Mouse (Mus musculus): ENCODE measurements at regions not wholly inside any gene's neighbourhood (a gene's known extent, or its start where the extent isn't known, plus 50 kb on each side); places are given as distances from the start of the nearest gene placed in this dataset.
A peak's percentile ranks its signal among the peaks of the same experiment; 100 is the strongest.

- 55% methylated on average over 1 of the region's 1 CpGs for WGBS
- H3K9ac ChIP-seq, result no peak overlapping the region
- peaks cover 18% of the 10 kb centered on the region for H3K4me1 ChIP-seq
- H3K27ac ChIP-seq, result no peak overlapping the region
- H3K9me3 ChIP-seq, result no peaks in the 10 kb centered on the region
- ATAC-seq (replicated peaks), result no peak
- no peaks in the 10 kb centered on the region for H3K36me3 ChIP-seq (replicated peaks)
- H3K27me3 ChIP-seq (replicated peaks), result no peaks in the 10 kb centered on the region; the same call in 1 of the 2 replicates
- no peak overlapping the region for H3K4me2 ChIP-seq
- H3K4me3 ChIP-seq, result no peak overlapping the region
These were observed 206.9 kb downstream of the Sox9 start for GRCm38 (mm10) chr11:112988900-112989299.

DNA sequence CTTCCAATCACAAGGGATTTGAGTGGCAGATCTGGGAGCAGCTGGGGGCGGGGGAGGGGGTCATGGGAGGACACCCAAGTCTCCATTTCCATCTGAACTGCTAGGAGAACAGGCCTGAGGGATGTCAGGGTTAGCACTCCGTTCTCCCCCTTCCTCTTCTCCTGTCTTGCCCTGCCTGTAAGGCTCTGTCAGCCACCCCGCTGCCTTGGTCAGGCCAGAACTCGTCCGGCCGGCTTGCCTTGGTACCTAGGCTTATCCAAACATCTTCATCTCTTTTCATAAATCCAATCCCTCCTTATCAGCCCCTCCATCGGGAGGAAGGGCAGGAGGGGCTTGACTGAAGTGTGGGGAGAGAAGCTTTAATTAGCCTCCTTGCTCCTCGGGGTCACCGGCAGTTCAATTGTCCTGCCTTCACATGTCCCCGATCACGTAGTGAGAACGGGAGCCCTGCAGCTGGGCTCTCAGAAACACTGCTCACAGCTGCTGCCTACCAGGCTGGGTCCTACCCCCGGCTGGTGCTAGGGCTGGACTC, 208.0 kb downstream of the Sox9 start:
- 25% methylated on average over 13 of the region's 13 CpGs for WGBS
- Histone ChIP-seq H3K4me3 (no peak overlapping the region), H3K9me3 (no peaks in the 10 kb centered on the region), H3K27me3 (replicated peaks) (no peaks in the 10 kb centered on the region; the same call in 1 of the 2 replicates), H3K4me2 (no peak overlapping the region), H3K4me1 (peaks cover 18% of the 10 kb centered on the region), H3K27ac (no peak overlapping the region), H3K9ac (no peak overlapping the region), H3K36me3 (replicated peaks) (no peaks in the 10 kb centered on the region)
- ATAC-seq (replicated peaks), result no peak

DNA sequence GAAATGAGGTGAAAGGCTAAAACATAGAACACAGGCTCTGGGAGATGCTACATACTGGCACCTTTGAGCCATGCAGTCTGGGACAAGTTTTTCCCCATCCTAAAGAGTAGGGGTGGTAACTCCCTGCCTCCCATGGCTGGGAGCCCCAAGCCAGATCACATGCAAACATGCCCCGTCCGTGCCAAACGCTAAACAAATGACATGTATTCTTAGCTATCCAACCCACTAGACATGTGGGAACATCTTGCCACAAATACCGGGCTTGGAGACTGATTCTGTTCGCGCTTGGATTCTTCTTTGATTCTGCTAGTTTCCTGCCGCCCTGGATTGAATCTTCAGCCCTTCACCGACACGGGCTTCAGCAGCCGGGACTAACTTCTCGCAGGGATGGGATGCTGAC, 208.7 kb downstream of the Sox9 start:
- Histone ChIP-seq H3K27me3 (replicated peaks) (no peaks in the 10 kb centered on the region; the same call in 1 of the 2 replicates), H3K27ac (no peak overlapping the region), H3K9ac (no peak overlapping the region), H3K4me1 (peaks cover 18% of the 10 kb centered on the region), H3K4me3 (no peak overlapping the region), H3K9me3 (no peaks in the 10 kb centered on the region), H3K36me3 (replicated peaks) (no peaks in the 10 kb centered on the region), H3K4me2 (no peak overlapping the region)
- ATAC-seq (replicated peaks), result no peak
- WGBS, result 79% methylated on average over 11 of the region's 11 CpGs

- Histone ChIP-seq H3K9me3 (no peaks in the 10 kb centered on the region), H3K9ac (no peak overlapping the region), H3K27me3 (replicated peaks) (no peaks in the 10 kb centered on the region; the same call in 1 of the 2 replicates), H3K4me3 (no peak overlapping the region), H3K27ac (no peak overlapping the region), H3K36me3 (replicated peaks) (no peaks in the 10 kb centered on the region), H3K4me1 (peaks cover 18% of the 10 kb centered on the region), H3K4me2 (no peak overlapping the region)
- 12% methylated on average over 13 of the region's 13 CpGs for WGBS
- no peak for ATAC-seq (replicated peaks)
These were observed 209.8 kb downstream of the Sox9 start for GRCm38 (mm10) chr11:112991862-112992261.

DNA sequence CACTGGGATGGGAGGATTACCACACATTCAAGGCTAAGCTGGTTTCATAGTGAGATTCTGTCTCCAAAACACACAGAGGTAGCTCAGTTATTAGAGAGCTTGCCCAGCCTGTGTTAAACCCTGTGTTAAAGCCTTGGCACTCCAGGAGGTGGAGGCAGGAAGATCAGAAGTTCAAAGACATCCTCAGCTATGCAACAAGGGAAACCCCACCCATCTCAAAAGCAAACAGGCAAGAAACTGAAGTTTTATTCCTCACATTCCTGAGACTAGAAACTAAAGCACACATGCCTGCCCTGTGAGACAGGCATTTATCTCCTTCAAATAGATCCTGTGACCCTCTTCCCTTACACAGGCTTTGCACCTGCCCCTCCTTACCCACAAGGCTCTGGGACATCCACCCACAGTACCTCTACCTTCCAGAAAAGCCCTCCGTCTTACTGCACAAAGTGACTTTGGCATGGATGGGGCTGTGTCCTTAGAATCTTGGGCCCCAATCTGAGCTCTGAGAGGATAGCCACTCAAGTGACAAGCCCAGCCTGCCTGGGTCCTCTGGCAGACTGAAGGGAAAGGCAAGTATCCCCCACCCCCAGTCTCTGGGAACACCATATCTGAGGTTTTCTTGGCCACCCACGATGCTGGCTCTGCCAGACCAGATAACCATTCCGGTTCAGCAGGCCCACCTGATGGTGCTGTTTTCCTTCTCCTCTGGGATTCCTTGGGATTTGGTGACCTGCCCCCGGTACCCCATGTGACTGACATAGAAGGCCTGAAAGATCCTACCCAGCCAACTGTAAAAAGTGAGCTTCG, 217.0 kb downstream of the Sox9 start:
- Histone ChIP-seq H3K9ac (no peak overlapping the region), H3K4me2 (no peak overlapping the region), H3K4me3 (no peak overlapping the region), H3K36me3 (replicated peaks) (no peaks in the 10 kb centered on the region), H3K9me3 (no peaks in the 10 kb centered on the region), H3K27me3 (replicated peaks) (no peaks in the 10 kb centered on the region), H3K4me1 (no peaks in the 10 kb centered on the region), H3K27ac (no peak overlapping the region)
- 38% methylated on average over 5 of the region's 5 CpGs for WGBS
- ATAC-seq (replicated peaks), result no peak

- Histone ChIP-seq H3K4me3 (no peak overlapping the region), H3K27me3 (replicated peaks) (no peaks in the 10 kb centered on the region), H3K27ac (no peak overlapping the region), H3K4me2 (no peak overlapping the region), H3K4me1 (no peaks in the 10 kb centered on the region), H3K36me3 (replicated peaks) (no peaks in the 10 kb centered on the region), H3K9ac (no peak overlapping the region), H3K9me3 (no peaks in the 10 kb centered on the region)
- ATAC-seq (replicated peaks), result no peak
- 82% methylated on average over 6 of the region's 6 CpGs for WGBS
These were observed 219.0 kb downstream of the Sox9 start for GRCm38 (mm10) chr11:113001071-113001470.

DNA sequence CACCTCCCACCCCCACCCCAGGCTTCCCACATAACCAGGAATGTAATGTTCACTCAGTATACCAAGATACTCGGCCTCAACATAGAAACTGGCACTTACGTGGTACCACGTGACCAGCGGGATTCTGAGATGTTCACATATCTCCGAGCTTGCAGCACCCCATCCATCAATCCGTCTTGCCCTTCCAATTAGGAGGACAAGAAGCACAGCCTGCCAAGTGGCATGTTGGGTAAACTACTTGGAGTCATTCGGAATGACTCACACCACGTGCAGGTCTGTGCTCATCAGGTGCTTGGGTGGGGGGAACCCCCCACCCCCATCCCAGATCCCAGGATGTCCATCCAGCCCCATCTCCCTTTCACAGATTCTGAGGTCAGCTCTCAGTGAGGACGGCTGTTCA, 223.9 kb downstream of the Sox9 start:
- H3K4me2 ChIP-seq, result no peak overlapping the region
- H3K9me3 ChIP-seq, result no peaks in the 10 kb centered on the region
- no peaks in the 10 kb centered on the region for H3K27me3 ChIP-seq (replicated peaks)
- no peak for ATAC-seq (replicated peaks)
- 89% methylated on average over 9 of the region's 9 CpGs for WGBS
- no peak overlapping the region for H3K4me3 ChIP-seq
- no peak overlapping the region for H3K9ac ChIP-seq
- no peaks in the 10 kb centered on the region for H3K4me1 ChIP-seq
- no peaks in the 10 kb centered on the region for H3K36me3 ChIP-seq (replicated peaks)
- no peak overlapping the region for H3K27ac ChIP-seq

- Histone ChIP-seq H3K4me3 (no peak overlapping the region), H3K27ac (no peak overlapping the region), H3K4me2 (no peak overlapping the region), H3K4me1 (no peaks in the 10 kb centered on the region), H3K27me3 (replicated peaks) (no peaks in the 10 kb centered on the region), H3K36me3 (replicated peaks) (no peaks in the 10 kb centered on the region), H3K9me3 (no peaks in the 10 kb centered on the region), H3K9ac (no peak overlapping the region)
- 80% methylated on average over 4 of the region's 4 CpGs for WGBS
- ATAC-seq (replicated peaks), result no peak
These were observed 226.5 kb downstream of the Sox9 start for GRCm38 (mm10) chr11:113008521-113008920.

DNA sequence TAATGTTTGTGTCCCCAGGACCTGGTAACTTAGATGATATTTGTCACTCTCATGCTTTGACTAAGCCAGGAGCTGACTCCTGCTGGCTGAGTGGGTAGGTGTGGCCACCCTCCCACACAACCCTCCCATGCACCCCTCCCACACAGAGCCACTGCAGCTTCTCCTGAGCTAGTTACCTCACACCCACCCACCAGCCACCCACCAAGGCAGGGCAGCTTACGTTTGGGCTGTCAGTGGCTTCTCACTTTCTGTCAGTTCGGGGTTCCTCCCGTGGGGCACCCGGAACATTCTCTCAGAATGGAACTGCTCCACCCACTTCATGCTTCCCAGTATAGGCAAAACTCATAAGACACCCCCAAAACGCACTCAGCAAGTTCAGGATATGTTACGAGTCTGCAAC, 227.4 kb downstream of the Sox9 start:
- Histone ChIP-seq H3K4me1 (peaks cover under 1% of the 10 kb centered on the region; the same call in 1 of the 2 replicates), H3K27ac (no peak overlapping the region), H3K4me2 (no peak overlapping the region), H3K9me3 (no peaks in the 10 kb centered on the region), H3K4me3 (no peak overlapping the region), H3K36me3 (replicated peaks) (no peaks in the 10 kb centered on the region), H3K27me3 (replicated peaks) (no peaks in the 10 kb centered on the region), H3K9ac (no peak overlapping the region)
- ATAC-seq (replicated peaks), result no peak
- 94% methylated on average over 6 of the region's 6 CpGs for WGBS

DNA sequence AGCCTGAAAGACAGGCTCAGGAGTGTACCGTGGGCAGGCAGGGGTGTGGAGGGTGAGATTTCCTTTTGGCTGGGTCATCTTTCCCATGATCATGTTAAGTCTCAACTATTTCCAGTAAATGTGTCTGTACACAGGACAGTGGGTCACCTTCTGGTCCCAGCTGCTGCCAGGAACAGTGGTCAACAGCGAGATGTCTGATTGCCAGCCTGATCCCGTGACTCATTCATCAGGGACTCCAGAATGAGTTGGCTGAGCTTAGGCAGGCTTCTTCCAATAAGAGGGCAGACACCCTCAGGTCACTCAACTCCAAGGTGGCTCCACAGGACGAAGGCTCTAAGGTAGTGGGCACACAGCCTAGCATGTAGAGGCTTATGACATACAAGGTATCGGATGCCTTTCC, 228.9 kb downstream of the Sox9 start:
- no peak overlapping the region for H3K4me2 ChIP-seq
- WGBS, result 91% methylated on average over 5 of the region's 5 CpGs
- no peaks in the 10 kb centered on the region for H3K36me3 ChIP-seq (replicated peaks)
- H3K4me1 ChIP-seq, result peaks cover 12% of the 10 kb centered on the region
- no peaks in the 10 kb centered on the region for H3K27me3 ChIP-seq (replicated peaks)
- H3K9ac ChIP-seq, result no peak overlapping the region
- ATAC-seq (replicated peaks), result no peak
- no peak overlapping the region for H3K4me3 ChIP-seq
- no peak overlapping the region for H3K27ac ChIP-seq
- no peaks in the 10 kb centered on the region for H3K9me3 ChIP-seq

DNA sequence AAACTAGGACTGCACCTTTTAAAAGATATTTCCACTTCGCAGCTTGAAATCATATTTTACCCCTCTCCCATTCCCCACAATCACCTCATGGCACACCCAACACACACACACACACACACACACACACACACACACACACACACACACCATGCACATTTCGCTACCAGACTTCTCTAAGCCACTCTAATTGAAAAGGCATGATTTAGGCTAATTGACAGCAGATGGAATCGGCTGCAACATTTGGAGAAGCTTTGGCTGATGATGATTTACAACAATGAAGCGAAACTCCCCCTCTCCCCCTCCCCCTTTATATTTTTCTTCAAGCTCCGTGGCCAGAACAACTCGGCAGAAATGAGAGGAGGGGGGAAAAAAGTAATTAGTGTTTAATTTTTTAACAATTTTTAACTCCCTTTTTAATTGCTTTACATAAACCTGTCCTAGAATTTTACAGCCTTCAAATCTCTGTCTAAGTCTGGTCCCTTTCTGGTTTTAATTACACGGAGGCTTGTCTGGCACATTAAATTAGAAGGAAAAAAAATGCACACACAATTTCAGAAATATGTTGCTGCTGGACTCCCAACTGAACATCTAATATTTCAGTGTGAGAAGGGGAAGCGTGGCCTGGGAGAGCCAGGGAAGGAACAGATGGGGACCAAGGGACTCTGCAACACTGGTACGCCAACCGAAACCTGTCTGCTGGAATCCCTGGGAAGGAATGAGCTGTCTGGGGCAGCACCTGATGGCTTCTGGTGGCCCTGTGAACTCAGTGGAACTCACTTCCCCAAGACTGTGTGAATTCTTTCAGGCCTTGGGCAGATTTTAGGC, 232.4 kb downstream of the Sox9 start:
- Histone ChIP-seq H3K27ac (peak overlapping the region; percentile 46; the same call in 1 of the 2 replicates), H3K4me2 (no peak overlapping the region)

GRCm38 (mm10) chr11:113015686-113016304, 233.8 kb downstream of the Sox9 start:
- Histone ChIP-seq H3K27me3 (replicated peaks) (no peaks in the 10 kb centered on the region), H3K4me2 (no peak overlapping the region), H3K4me1 (peaks cover 35% of the 10 kb centered on the region), H3K9me3 (no peaks in the 10 kb centered on the region), H3K36me3 (replicated peaks) (no peaks in the 10 kb centered on the region), H3K9ac (no peak overlapping the region), H3K27ac (no peak overlapping the region), H3K4me3 (no peak overlapping the region)
- ATAC-seq (replicated peaks), result no peak
- 52% methylated on average over 13 of the region's 13 CpGs for WGBS

More for the DNA sequence above, 232.4 kb downstream of the Sox9 start:
- H3K27me3 ChIP-seq (replicated peaks), result no peaks in the 10 kb centered on the region
- H3K4me1 ChIP-seq, result peaks cover 35% of the 10 kb centered on the region
- H3K9ac ChIP-seq, result no peak overlapping the region
- no peaks in the 10 kb centered on the region for H3K36me3 ChIP-seq (replicated peaks)
- ATAC-seq (replicated peaks), result no peak
- H3K9me3 ChIP-seq, result no peaks in the 10 kb centered on the region
- 48% methylated on average over 10 of the region's 10 CpGs for WGBS
- H3K4me3 ChIP-seq, result no peak overlapping the region
